Mouse (Mus musculus): Measurements from ENCODE around the gene Gbx1. TPM values are rescaled to one million over a fixed set of nuclear protein-coding genes. Genes with fewer than 3 reads are reported as not detected.

Gene Gbx1
- total and polyA plus RNA-seq, 3 experiments: 0.08 to 0.49 TPM; not detected in 1

DNA sequence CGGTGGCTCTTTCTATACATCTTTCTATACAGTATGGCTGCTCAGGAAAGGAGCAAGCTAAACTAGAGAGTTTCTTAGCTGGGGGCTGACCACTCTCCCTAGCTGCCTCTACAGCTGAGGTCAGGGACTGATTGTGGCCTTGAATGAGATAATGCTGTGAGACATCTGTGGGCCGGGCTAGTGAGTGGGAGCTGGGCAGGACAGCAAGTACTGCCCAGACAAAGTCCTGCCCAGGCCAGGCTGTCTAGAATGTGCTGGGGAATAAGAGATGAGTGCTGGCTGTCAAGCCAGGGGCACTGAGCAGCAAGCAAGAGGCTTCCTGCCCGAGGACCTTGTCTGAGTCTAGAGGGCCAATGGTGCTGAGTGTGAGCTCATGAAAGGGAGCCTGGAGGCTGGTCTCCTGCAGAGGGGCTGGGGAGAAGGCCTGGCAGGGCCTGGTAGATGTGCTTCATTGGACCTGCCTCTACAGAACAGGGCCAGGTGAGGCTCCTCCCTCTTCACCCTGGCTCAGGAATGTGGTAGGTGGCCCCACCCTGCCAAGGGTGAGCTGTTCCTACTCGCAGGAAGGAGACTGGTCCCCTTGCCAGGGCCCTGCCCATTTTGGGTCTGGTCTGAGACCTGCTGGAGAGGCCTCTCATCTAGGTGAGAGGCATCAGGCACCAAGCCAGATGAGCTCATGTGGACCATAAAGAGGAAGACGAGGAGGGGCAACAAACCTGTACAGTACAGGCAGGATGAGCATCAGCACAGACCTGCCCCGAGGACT, 51.3 kb downstream of the Gbx1 start:
- Histone ChIP-seq H3K9ac (ENCODE audit: control insufficient read depth, low read depth, low read length, poor library complexity, severe bottlenecking) (no peak overlapping the region), H3K36me3 (ENCODE audit: control insufficient read depth in 1 of 2, insufficient read depth in 2 of 2, low read length in 2 of 2) (peaks cover 0 to 8% of the 10 kb centered on the region in 2 experiments; a peak in 3 of 4 replicates), H3K27ac (ENCODE audit: control insufficient read depth, low read depth, low read length) (no peak overlapping the region), H3K4me1 (ENCODE audit: control insufficient read depth in 1 of 2, insufficient read depth in 2 of 2, low read length in 2 of 2) (0 out of 4 replicates have a peak, but pooled peaks cover 0 to 2% of the 10 kb centered on the region in 2 experiments), H3K27me3 (ENCODE audit: control insufficient read depth in 1 of 2, insufficient read depth in 2 of 2, low read length in 2 of 2) (no peaks in the 10 kb centered on the region), H3K79me2 (ENCODE audit: control insufficient read depth, insufficient read depth, low read length, poor library complexity) (peaks cover 19% of the 10 kb centered on the region), H3K9me3 (replicated peaks; ENCODE audit: insufficient read depth, low read length) (no peaks in the 10 kb centered on the region), H3K4me3 (ENCODE audit: control insufficient read depth in 1 of 2, insufficient read depth in 1 of 2, low read depth in 2 of 2, low read length in 2 of 2) (no peak overlapping the region)
- DNase-seq (ENCODE audit: low read depth, low spot score): no peak
- no peak for TF ChIP-seq RCOR1 (IDR thresholded peaks at IDR 0.05; ENCODE audit: low read depth, low read length)
- TF ChIP-seq JUND (IDR thresholded peaks at IDR 0.05; ENCODE audit: low read depth, low read length): no peak
- no peak for TF ChIP-seq UBTF (IDR thresholded peaks at IDR 0.05; ENCODE audit: borderline replicate concordance, insufficient read depth, low read depth, low read length)
- TF ChIP-seq TBP (IDR thresholded peaks at IDR 0.05; ENCODE audit: low read depth, low read length): no peak
- TF ChIP-seq CHD1 (IDR thresholded peaks at IDR 0.05; ENCODE audit: low read depth, low read length): no peak
- TF ChIP-seq POLR2A (IDR thresholded peaks at IDR 0.05; ENCODE audit: control insufficient read depth in 1 of 2, insufficient read depth in 1 of 2, low read depth in 1 of 2, low read length in 2 of 2, poor library complexity in 1 of 2): no peak

DNA sequence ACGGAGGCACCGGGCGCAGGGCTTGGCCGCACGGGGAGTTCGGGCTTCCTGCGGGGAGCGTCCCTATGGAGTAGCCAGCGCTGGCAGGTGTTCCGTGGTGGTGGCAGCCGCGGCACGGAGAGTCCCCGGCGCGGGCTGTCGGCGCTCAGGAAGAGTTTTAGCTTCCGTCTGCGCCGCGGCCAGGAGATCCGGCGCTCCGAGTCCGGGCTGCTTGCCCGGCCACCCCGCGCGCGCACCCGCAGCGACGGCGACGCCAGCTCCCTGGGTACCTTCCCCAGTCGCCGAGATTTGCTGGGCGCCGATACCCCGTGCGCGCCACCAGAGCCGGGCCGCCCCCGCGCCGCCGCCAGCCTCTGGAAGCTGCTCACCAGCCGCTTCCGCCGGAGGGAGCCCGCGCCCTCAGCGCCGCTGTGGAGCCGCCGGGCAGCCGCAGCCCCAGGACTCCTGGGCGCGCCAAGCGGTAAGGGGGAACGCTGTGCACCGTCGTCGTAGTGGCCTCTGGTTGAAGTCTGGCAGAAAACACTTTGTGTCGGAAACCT, 52.2 kb downstream of the Gbx1 start:
- Histone ChIP-seq H3K9ac (ENCODE audit: control insufficient read depth, low read depth, low read length, poor library complexity, severe bottlenecking) (no peak overlapping the region), H3K4me3 (ENCODE audit: control insufficient read depth in 1 of 2, insufficient read depth in 1 of 2, low read depth in 2 of 2, low read length in 2 of 2) (no peak overlapping the region), H3K27me3 (ENCODE audit: control insufficient read depth in 1 of 2, insufficient read depth in 2 of 2, low read length in 2 of 2) (no peaks in the 10 kb centered on the region), H3K36me3 (ENCODE audit: control insufficient read depth in 1 of 2, insufficient read depth in 2 of 2, low read length in 2 of 2) (peaks cover 0 to 8% of the 10 kb centered on the region in 2 experiments; a peak in 3 of 4 replicates), H3K27ac (ENCODE audit: control insufficient read depth, low read depth, low read length) (no peak overlapping the region), H3K79me2 (ENCODE audit: control insufficient read depth, insufficient read depth, low read length, poor library complexity) (peaks cover 19% of the 10 kb centered on the region), H3K9me3 (replicated peaks; ENCODE audit: insufficient read depth, low read length) (no peaks in the 10 kb centered on the region), H3K4me1 (ENCODE audit: control insufficient read depth in 1 of 2, insufficient read depth in 2 of 2, low read length in 2 of 2) (0 out of 4 replicates have a peak, but pooled peaks cover 0 to 2% of the 10 kb centered on the region in 2 experiments)
- TF ChIP-seq NRF1 (IDR thresholded peaks at IDR 0.05; ENCODE audit: insufficient read depth, low read depth, low read length, poor library complexity, severe bottlenecking) (no peak), TAL1 (IDR thresholded peaks at IDR 0.05; ENCODE audit: low read length) (no peak), CTCF (IDR thresholded peaks at IDR 0.05 in 2 of 3, conservative IDR thresholded peaks at IDR 0.05 in 1 of 3; ENCODE audit: control insufficient read depth in 1 of 3, insufficient read depth in 1 of 3, low read depth in 2 of 3, low read length in 3 of 3, poor library complexity in 1 of 3, severe bottlenecking in 1 of 3) (no peak), MYB (IDR thresholded peaks at IDR 0.05; ENCODE audit: low read depth, low read length) (no peak), EP300 (IDR thresholded peaks at IDR 0.05; ENCODE audit: low read depth in 1 of 2, low read length in 2 of 2) (no peak), NELFE (IDR thresholded peaks at IDR 0.05; ENCODE audit: low read depth, low read length) (no peak), POLR2AphosphoS2 (IDR thresholded peaks at IDR 0.05; ENCODE audit: low read length) (no peak), CHD1 (IDR thresholded peaks at IDR 0.05; ENCODE audit: low read depth, low read length) (no peak), RCOR1 (IDR thresholded peaks at IDR 0.05; ENCODE audit: low read depth, low read length) (no peak), MYC (IDR thresholded peaks at IDR 0.05; ENCODE audit: low read depth, low read length) (no peak), USF1 (IDR thresholded peaks at IDR 0.05; ENCODE audit: low read depth, low read length) (no peak)
- DNase-seq (ENCODE audit: low read depth, low spot score): no peak

Measured in MEL (cell line).